Mouse (Mus musculus): ENCODE measurements around the gene Lrrc47. TPM values are rescaled to one million over a fixed set of nuclear protein-coding genes. Genes with fewer than 3 reads are reported as not detected.

Lrrc47 gene
- polyA plus RNA-seq, 1 experiment, result 42.5 TPM

GRCm38 (mm10) chr4:154064827-154065773 is 53.6 kb downstream of the Lrrc47 start:
- peaks cover 11% of the 10 kb centered on the region for H3K27me3 ChIP-seq (ENCODE audit: control insufficient read depth, insufficient read depth, insufficient read length)
- TF ChIP-seq MYOD1 (IDR thresholded peaks at IDR 0.05; ENCODE audit: control insufficient read depth in 1 of 3, insufficient read length in 2 of 3, low read depth in 2 of 3) (no peak), REST (IDR thresholded peaks at IDR 0.05; ENCODE audit: insufficient read depth, insufficient read length) (no peak), E2F4 (IDR thresholded peaks at IDR 0.05; ENCODE audit: insufficient read depth) (no peak), POLR2A (IDR thresholded peaks at IDR 0.05; ENCODE audit: insufficient read length, low read depth) (no peak), POLR2AphosphoS2 (IDR thresholded peaks at IDR 0.05; ENCODE audit: insufficient read length, low read depth) (no peak), CEBPB (IDR thresholded peaks at IDR 0.05; ENCODE audit: insufficient read depth, poor library complexity, severe bottlenecking) (no peak), TCF12 (IDR thresholded peaks at IDR 0.05; ENCODE audit: insufficient read depth, poor library complexity, severe bottlenecking) (no peak), USF1 (IDR thresholded peaks at IDR 0.05; ENCODE audit: low read depth) (no peak), MYOG (IDR thresholded peaks at IDR 0.05; ENCODE audit: control insufficient read depth in 1 of 3, insufficient read depth in 1 of 3, insufficient read length in 2 of 3, low read depth in 2 of 3) (no peak)
- H3K79me2 ChIP-seq (ENCODE audit: control insufficient read depth, insufficient read depth), result no peaks in the 10 kb centered on the region
- no peak overlapping the region for H3K4me3 ChIP-seq
- no peak overlapping the region for H3K4me2 ChIP-seq (ENCODE audit: low read depth)
- no peaks in the 10 kb centered on the region for H3K36me3 ChIP-seq (ENCODE audit: control insufficient read depth, insufficient read depth)
- H3ac ChIP-seq (ENCODE audit: control insufficient read depth, insufficient read length), result no peak overlapping the region

- Histone ChIP-seq H3K36me3 (ENCODE audit: control insufficient read depth, insufficient read depth) (no peaks in the 10 kb centered on the region), H3K4me3 (no peak overlapping the region), H3K79me2 (ENCODE audit: control insufficient read depth, insufficient read depth) (no peaks in the 10 kb centered on the region), H3K4me2 (ENCODE audit: low read depth) (no peak overlapping the region), H3ac (ENCODE audit: control insufficient read depth, insufficient read length) (no peak overlapping the region), H3K27me3 (ENCODE audit: control insufficient read depth, insufficient read depth, insufficient read length) (peaks cover 9% of the 10 kb centered on the region)
- TF ChIP-seq MAX (IDR thresholded peaks at IDR 0.05; ENCODE audit: low read depth) (no peak), REST (IDR thresholded peaks at IDR 0.05; ENCODE audit: insufficient read depth, insufficient read length) (peak; percentile 58), POLR2AphosphoS2 (IDR thresholded peaks at IDR 0.05; ENCODE audit: insufficient read length, low read depth) (no peak)
Observed at GRCm38 (mm10) chr4:154070896-154071295, 59.4 kb downstream of the Lrrc47 start.

Other genes with a start within 250 kb of the Lrrc47 start
- 29.2 TPM for gene A430005L14Rik, start 54.5 kb upstream of the Lrrc47 start, polyA plus RNA-seq (2012; fragmentation: generic; extraction: Trizol)
- gene Dffb, start 36.6 kb upstream of the Lrrc47 start, polyA plus RNA-seq (2012; fragmentation: generic; extraction: Trizol), result 2.5 TPM
- gene Cep104, start 36.5 kb upstream of the Lrrc47 start, polyA plus RNA-seq (2012; fragmentation: generic; extraction: Trizol), result 21.7 TPM
- 9.5 TPM for gene Smim1, start 14.5 kb downstream of the Lrrc47 start, polyA plus RNA-seq (2012; fragmentation: generic; extraction: Trizol)
- gene Ccdc27, start 30.9 kb downstream of the Lrrc47 start, polyA plus RNA-seq (2012; fragmentation: generic; extraction: Trizol), result not detected
- gene Trp73, start 128.5 kb downstream of the Lrrc47 start, polyA plus RNA-seq (2012; fragmentation: generic; extraction: Trizol), result not detected
- gene Wrap73, start 130.6 kb downstream of the Lrrc47 start, polyA plus RNA-seq (2012; fragmentation: generic; extraction: Trizol), result 23.8 TPM
- 96.8 TPM for gene Tprgl, start 148.9 kb downstream of the Lrrc47 start, polyA plus RNA-seq (2012; fragmentation: generic; extraction: Trizol)
- not detected for gene Megf6, start 159.0 kb downstream of the Lrrc47 start, polyA plus RNA-seq (2012; fragmentation: generic; extraction: Trizol)

Data from myocyte (in vitro differentiated cells).